Mouse (Mus musculus): ENCODE results near the gene Pex7.

DNA sequence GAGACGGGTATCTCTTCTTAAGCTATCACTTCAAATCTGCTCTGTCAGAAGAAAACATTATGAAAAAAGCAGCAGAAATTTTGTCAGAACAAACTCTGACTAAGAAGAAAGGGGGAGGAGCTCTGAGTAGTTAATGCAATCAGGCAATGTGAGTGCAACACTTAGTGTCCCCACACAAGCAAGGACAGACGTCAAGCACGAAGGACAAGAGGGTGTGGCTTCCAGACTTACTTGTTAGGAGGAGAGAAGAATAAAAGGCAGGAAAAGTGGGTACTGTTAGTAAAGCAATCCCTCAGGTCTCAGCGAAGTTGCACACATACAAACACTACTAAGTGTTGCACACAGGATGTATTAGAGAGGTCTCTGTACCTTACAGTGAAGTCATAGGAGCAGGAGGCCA lies 23.1 kb downstream of the Pex7 start:
- TF ChIP-seq CTCF (IDR thresholded peaks at IDR 0.05; ENCODE audit: low read depth, low read length) = no peak
- no peak for TF ChIP-seq EP300 (IDR thresholded peaks at IDR 0.05; ENCODE audit: insufficient read depth, low read depth, low read length)
- TF ChIP-seq POLR2A (IDR thresholded peaks at IDR 0.05; ENCODE audit: insufficient read depth, low read length) = no peak

All from ES-Bruce4 (cell line).